Mouse (Mus musculus): ENCODE data around the gene Pole3. TPM values are rescaled to one million over a fixed set of nuclear protein-coding genes. Genes with fewer than 3 reads are reported as not detected.

Gene Pole3
- polyA plus RNA-seq, 1 experiment from 2014 or later: 104 TPM

DNA sequence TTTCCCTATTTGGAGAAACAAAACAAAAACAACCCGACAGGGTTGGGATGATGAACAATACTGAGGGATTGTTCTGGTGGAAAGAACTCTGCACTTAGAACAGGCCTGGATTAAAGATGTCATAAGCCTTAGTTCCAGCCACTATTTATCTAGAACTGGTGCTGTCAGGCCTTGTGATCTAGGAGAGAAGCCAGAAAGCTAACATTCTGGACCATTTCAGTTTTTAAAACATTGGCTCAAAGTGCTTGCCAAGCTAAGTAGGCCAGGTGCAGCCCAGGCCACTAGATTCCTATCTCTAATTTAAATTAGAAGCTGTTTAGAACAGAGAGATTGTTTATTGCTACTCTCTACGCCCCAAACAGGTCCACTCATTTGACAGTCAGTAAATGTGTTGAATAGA, 1.4 kb upstream of the Pole3 start:
- ATAC-seq (ENCODE audit: low FRiP score, low TSS enrichment): no peak
- H3K9ac ChIP-seq (ENCODE audit: low read depth, low read length): no peak overlapping the region
- H3K27ac ChIP-seq (ENCODE audit: low read depth, low read length): no peak overlapping the region
- H3K9me3 ChIP-seq (ENCODE audit: control insufficient read depth, low read length): no peaks in the 10 kb centered on the region
- H3K27me3 ChIP-seq (ENCODE audit: control insufficient read depth, insufficient read depth, low read length): no peaks in the 10 kb centered on the region
- H3K4me3 ChIP-seq (ENCODE audit: low read length): no peak overlapping the region
- 62% methylated on average over 2 of the region's 2 CpGs for WGBS
- H3K4me2 ChIP-seq (replicated peaks; ENCODE audit: low read depth, low read length): no peak overlapping the region
- peaks cover 15% of the 10 kb centered on the region; the same call in 1 of the 2 replicates for H3K36me3 ChIP-seq (ENCODE audit: control insufficient read depth, insufficient read depth, low read length)
- peaks cover 3% of the 10 kb centered on the region; the same call in 1 of the 2 replicates for H3K4me1 ChIP-seq (ENCODE audit: control insufficient read depth, insufficient read depth, low read length)

DNA sequence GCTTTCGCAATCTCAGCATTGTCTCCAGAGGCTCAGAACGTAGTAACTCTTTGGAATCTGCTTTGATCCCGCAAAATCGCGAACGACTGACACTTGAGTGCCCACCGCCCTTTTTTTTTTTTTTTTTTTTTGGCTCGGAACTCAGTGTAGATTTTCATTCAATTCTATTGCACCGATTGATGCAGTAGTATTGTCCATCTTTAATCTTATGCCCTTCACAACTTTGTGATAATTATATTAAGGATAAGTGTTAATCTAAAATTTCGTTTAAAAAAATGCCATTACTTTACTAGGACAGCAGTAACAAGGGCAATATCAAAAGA, 582 bp upstream of the Pole3 start:
- Histone ChIP-seq H3K4me2 (replicated peaks; ENCODE audit: low read depth, low read length) (peak overlapping the region; percentile 24), H3K9me3 (ENCODE audit: control insufficient read depth, low read length) (no peaks in the 10 kb centered on the region), H3K36me3 (ENCODE audit: control insufficient read depth, insufficient read depth, low read length) (peaks cover 15% of the 10 kb centered on the region; the same call in 1 of the 2 replicates), H3K4me1 (ENCODE audit: control insufficient read depth, insufficient read depth, low read length) (no peaks in the 10 kb centered on the region; the same call in 1 of the 2 replicates), H3K27me3 (ENCODE audit: control insufficient read depth, insufficient read depth, low read length) (no peaks in the 10 kb centered on the region), H3K9ac (ENCODE audit: low read depth, low read length) (no peak overlapping the region), H3K27ac (ENCODE audit: low read depth, low read length) (no peak overlapping the region), H3K4me3 (ENCODE audit: low read length) (peak overlapping the region; percentile 94)
- WGBS: 2% methylated on average over 10 of the region's 10 CpGs
- ATAC-seq (ENCODE audit: low FRiP score, low TSS enrichment): no peak

- no peak overlapping the region for H3K4me3 ChIP-seq (ENCODE audit: low read length)
- peaks cover 31% of the 10 kb centered on the region for H3K4me1 ChIP-seq (ENCODE audit: control insufficient read depth, insufficient read depth, low read length)
- H3K27me3 ChIP-seq (ENCODE audit: control insufficient read depth, insufficient read depth, low read length): no peaks in the 10 kb centered on the region
- H3K4me2 ChIP-seq (replicated peaks; ENCODE audit: low read depth, low read length): no peak overlapping the region
- no peak for ATAC-seq (ENCODE audit: low FRiP score, low TSS enrichment)
- H3K9me3 ChIP-seq (ENCODE audit: control insufficient read depth, low read length): no peaks in the 10 kb centered on the region
- no peak overlapping the region for H3K27ac ChIP-seq (ENCODE audit: low read depth, low read length)
- H3K9ac ChIP-seq (ENCODE audit: low read depth, low read length): no peak overlapping the region
- 85% methylated on average over 2 of the region's 2 CpGs for whole genome bisulfite sequencing
- peaks cover 15% of the 10 kb centered on the region; the same call in 1 of the 2 replicates for H3K36me3 ChIP-seq (ENCODE audit: control insufficient read depth, insufficient read depth, low read length)
Observed at GRCm38 (mm10) chr4:62520892-62521400, 3.9 kb downstream of the Pole3 start.

DNA sequence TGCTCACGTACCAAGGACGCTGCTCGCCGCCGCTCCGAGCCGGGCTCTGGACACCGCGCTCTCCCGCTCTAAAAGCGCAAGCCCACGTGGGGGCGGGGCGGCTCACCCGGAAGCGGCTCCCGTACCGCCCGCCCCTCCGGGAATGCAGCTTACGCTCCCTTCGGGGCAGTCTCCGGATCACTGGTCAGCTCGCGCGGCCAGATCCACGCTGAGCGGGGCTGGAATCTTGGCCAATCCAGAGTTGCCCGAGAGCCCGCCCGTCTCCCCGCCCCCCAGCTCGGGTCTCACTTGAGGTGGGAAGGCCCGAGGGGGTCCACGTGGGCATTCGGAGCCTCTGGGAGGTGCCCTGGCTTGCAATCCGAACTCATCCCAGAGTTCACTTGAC, 5.0 kb downstream of the Pole3 start, which contains the start of gene Alad:
Gene Alad (minus strand): TSS at position 70 of the 385 bp plus-strand sequence.
- H3K4me2 ChIP-seq (replicated peaks; ENCODE audit: low read depth, low read length): peak within 1 kb of the TSS; percentile 58
- WGBS: under 1% methylated on average over 37 of the region's 37 CpGs
- peak within 1 kb of the TSS; percentile 85 for H3K27ac ChIP-seq (ENCODE audit: low read depth, low read length)
- peak; percentile 92 for ATAC-seq (ENCODE audit: low FRiP score, low TSS enrichment)
- peak within 1 kb of the TSS; percentile 83 for H3K9ac ChIP-seq (ENCODE audit: low read depth, low read length)
- H3K36me3 ChIP-seq (ENCODE audit: control insufficient read depth, insufficient read depth, low read length): peaks cover 15% of the 10 kb centered on the region; the same call in 1 of the 2 replicates
- H3K4me3 ChIP-seq (ENCODE audit: low read length): peak within 1 kb of the TSS; percentile 80
- H3K27me3 ChIP-seq (ENCODE audit: control insufficient read depth, insufficient read depth, low read length): no peaks in the 10 kb centered on the region
- H3K9me3 ChIP-seq (ENCODE audit: control insufficient read depth, low read length): no peaks in the 10 kb centered on the region
- H3K4me1 ChIP-seq (ENCODE audit: control insufficient read depth, insufficient read depth, low read length): peaks cover 35% of the 10 kb centered on the region

- Histone ChIP-seq H3K27me3 (ENCODE audit: control insufficient read depth, insufficient read depth, low read length) (no peaks in the 10 kb centered on the region), H3K4me3 (ENCODE audit: low read length) (peak overlapping the region; percentile 80), H3K9me3 (ENCODE audit: control insufficient read depth, low read length) (no peaks in the 10 kb centered on the region), H3K4me1 (ENCODE audit: control insufficient read depth, insufficient read depth, low read length) (peaks cover 35% of the 10 kb centered on the region), H3K4me2 (replicated peaks; ENCODE audit: low read depth, low read length) (peak overlapping the region; percentile 58), H3K9ac (ENCODE audit: low read depth, low read length) (peak overlapping the region; percentile 83), H3K27ac (ENCODE audit: low read depth, low read length) (peak overlapping the region; percentile 85), H3K36me3 (ENCODE audit: control insufficient read depth, insufficient read depth, low read length) (peaks cover 15% of the 10 kb centered on the region; the same call in 1 of the 2 replicates)
- 2% methylated on average over 26 of the region's 26 CpGs for WGBS
- ATAC-seq (ENCODE audit: low FRiP score, low TSS enrichment): peak; percentile 68
Observed at GRCm38 (mm10) chr4:62519122-62519848, 5.6 kb downstream of the Pole3 start.

DNA sequence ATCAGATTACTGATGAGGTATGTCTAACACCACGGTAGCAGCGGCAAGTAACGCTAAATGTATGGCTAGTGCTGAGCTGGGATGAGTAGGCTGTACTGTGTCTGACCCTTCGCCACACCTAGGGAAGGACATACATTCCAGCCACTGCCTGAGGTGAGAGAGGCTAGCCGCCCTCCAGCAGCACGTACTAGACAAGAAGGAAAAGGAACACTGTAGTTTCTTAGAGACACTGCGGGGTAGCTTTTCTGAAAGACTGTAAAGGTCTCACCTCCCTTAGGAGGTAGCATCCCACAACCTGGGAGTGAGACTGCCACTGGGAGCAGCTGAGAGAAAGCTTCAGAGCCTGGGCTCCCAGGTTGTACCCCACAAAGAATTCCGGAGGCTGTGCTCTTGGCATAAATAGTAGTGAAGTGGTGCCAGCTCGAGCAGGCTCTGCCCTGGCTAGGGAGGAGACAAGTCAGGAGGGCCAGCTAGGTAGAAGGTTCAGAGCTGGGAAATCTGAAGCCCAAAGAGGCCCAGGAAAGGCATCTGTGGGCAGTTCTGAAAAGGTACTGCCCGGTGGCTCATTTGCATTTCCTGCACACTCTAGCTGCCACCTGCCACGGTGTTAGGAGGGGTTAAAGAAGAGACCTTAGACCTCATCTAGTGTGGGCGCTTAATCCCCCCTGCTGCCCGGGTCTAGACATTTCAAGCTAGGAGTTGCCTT, 6.3 kb downstream of the Pole3 start:
- Histone ChIP-seq H3K4me3 (ENCODE audit: low read length) (peak overlapping the region; percentile 80), H3K36me3 (ENCODE audit: control insufficient read depth, insufficient read depth, low read length) (peaks cover 20% of the 10 kb centered on the region; the same call in 1 of the 2 replicates), H3K27me3 (ENCODE audit: control insufficient read depth, insufficient read depth, low read length) (no peaks in the 10 kb centered on the region), H3K9ac (ENCODE audit: low read depth, low read length) (peak overlapping the region; percentile 83), H3K27ac (ENCODE audit: low read depth, low read length) (peak overlapping the region; percentile 85), H3K9me3 (ENCODE audit: control insufficient read depth, low read length) (no peaks in the 10 kb centered on the region), H3K4me1 (ENCODE audit: control insufficient read depth, insufficient read depth, low read length) (peaks cover 38% of the 10 kb centered on the region), H3K4me2 (replicated peaks; ENCODE audit: low read depth, low read length) (peak overlapping the region; percentile 58)
- 34% methylated on average over 13 of the region's 13 CpGs for WGBS
- ATAC-seq (ENCODE audit: low FRiP score, low TSS enrichment): 0 out of 2 replicates have a peak, but pooled peaks have one; percentile 7

DNA sequence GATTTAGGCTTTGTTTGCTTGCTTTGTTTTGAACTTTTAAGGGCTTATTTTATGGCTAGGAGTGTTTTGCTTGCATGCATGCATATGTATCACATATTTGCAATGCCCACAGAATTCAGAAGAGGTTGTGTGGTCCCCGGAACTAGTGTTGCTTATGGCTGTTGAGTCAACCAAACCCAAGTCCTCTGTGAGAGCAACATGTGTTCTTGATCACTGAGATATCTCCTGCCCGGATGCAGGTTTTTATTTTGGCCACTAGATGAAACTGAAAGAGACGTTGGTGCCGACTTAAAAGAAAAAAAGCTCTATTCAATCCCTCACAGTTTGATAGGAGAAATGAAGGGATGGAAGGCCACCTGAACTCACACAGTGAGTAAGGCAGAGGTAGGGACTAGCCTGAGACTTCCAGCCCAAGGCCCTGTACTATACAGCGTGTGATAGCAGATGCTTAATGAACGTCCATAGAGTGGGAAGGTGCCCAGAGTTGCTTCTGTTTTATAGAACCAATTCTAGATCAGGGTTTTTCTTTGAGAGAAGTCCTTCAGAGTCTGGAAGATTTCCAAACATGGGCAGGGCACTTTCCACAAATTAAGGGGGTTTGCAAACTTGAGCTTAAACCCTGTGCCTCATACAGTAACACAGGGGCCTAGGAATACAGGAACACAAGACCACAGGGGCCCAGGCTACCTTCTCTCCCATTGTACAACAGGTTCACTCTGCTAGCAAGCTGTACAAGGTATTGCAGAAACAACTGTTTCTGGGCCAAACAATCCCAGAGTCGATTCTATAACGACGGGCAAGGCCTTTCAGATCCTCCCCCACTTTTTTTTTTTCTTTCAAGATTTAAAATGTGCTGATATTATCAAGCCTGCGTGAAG, 7.1 kb downstream of the Pole3 start:
- peaks cover 38% of the 10 kb centered on the region for H3K4me1 ChIP-seq (ENCODE audit: control insufficient read depth, insufficient read depth, low read length)
- peak overlapping the region; percentile 58; the same call in 1 of the 2 replicates for H3K4me2 ChIP-seq (replicated peaks; ENCODE audit: low read depth, low read length)
- no peak overlapping the region; the same call in 1 of the 2 replicates for H3K27ac ChIP-seq (ENCODE audit: low read depth, low read length)
- peak overlapping the region; percentile 83 for H3K9ac ChIP-seq (ENCODE audit: low read depth, low read length)
- no peaks in the 10 kb centered on the region for H3K27me3 ChIP-seq (ENCODE audit: control insufficient read depth, insufficient read depth, low read length)
- no peak for ATAC-seq (ENCODE audit: low FRiP score, low TSS enrichment)
- peak overlapping the region; percentile 80; the same call in 1 of the 2 replicates for H3K4me3 ChIP-seq (ENCODE audit: low read length)
- peaks cover 20% of the 10 kb centered on the region for H3K36me3 ChIP-seq (ENCODE audit: control insufficient read depth, insufficient read depth, low read length)
- WGBS: 63% methylated on average over 10 of the region's 10 CpGs
- H3K9me3 ChIP-seq (ENCODE audit: control insufficient read depth, low read length): no peaks in the 10 kb centered on the region

DNA sequence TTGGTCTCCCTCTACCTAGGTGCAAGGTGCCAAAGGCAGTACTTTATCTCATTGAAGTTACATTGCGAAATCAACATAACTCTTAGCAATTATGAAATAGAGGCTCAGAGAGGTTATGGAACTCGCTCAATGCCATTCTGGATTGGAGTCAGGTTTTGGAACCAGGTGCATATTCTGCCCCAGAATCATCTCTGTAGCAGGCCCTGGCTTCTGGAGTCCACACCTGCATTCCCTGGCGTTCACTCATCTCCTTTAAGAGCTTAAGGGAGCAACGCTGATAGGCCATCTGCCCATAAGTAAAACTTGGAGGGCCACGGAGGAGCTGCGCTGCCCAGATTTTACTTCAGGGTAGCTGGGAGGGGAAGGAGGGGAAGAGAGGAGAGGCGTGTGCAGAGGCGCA, 7.8 kb downstream of the Pole3 start:
- Histone ChIP-seq H3K4me2 (replicated peaks; ENCODE audit: low read depth, low read length) (no peak overlapping the region), H3K27me3 (ENCODE audit: control insufficient read depth, insufficient read depth, low read length) (no peaks in the 10 kb centered on the region), H3K27ac (ENCODE audit: low read depth, low read length) (no peak overlapping the region; the same call in 1 of the 2 replicates), H3K36me3 (ENCODE audit: control insufficient read depth, insufficient read depth, low read length) (peaks cover 21% of the 10 kb centered on the region), H3K4me3 (ENCODE audit: low read length) (no peak overlapping the region), H3K4me1 (ENCODE audit: control insufficient read depth, insufficient read depth, low read length) (peaks cover 38% of the 10 kb centered on the region), H3K9me3 (ENCODE audit: control insufficient read depth, low read length) (no peaks in the 10 kb centered on the region), H3K9ac (ENCODE audit: low read depth, low read length) (0 out of 2 replicates have a peak overlapping the region, but pooled peaks have one; percentile 12)
- ATAC-seq (ENCODE audit: low FRiP score, low TSS enrichment): no peak
- WGBS: 91% methylated on average over 8 of the region's 8 CpGs
